Mouse (Mus musculus): ENCODE results near the gene Ltbp2.

DNA sequence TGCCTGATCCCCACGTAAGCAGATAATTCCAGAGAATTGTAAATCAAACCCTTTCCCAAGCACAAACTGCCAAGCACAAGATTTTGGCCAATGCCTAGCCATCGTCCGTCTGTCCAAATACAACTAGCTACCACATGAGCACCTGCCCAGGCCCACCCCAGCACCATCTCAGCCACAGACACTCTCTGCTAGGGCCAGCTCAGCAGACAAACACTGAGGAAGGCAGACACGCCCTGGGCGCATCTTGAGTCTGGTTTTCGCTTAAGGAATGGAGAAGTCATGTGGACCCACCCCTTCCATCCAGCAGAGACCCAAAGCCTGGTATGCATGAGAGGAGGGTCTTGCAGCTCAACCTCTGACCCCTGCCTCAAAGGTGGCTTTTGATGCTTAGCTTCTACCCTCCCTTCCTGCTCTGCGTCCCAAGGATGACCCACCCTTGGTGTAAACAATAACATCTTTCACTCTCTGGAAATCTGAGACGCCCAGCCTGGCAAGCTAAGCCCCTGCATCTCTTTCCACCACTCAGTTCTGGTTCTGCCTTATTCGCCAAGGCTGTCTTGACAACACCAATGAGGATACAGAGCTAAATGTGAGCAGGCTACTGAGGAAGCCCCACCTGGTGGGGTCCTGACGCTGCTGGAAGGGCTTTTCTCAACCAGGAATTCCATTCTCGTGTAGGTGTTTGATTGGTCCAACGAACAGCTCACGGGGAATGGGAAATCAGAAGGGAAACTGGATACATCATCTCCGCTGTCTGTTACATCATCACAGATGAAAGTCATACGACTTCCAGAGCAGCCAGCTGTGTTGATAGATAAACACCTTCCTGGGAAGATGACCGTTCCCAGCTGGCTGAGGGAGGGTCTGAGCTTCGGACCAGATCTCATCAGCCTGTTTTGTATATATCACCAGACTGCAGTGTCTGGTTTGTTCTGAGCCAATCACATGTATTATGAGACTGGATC is 17.9 kb downstream of the Ltbp2 start:
- TF ChIP-seq CTCF (IDR thresholded peaks at IDR 0.05) (no peak), POLR2A (IDR thresholded peaks at IDR 0.05; ENCODE audit: insufficient read depth, low read depth, low read length) (no peak), EP300 (IDR thresholded peaks at IDR 0.05; ENCODE audit: insufficient read depth, low read depth, low read length) (no peak)

Measured in heart, adult 2 months (tissue).